Mouse (Mus musculus): Measurements from ENCODE around the gene Tnip2.

Gene Tnip2

DNA sequence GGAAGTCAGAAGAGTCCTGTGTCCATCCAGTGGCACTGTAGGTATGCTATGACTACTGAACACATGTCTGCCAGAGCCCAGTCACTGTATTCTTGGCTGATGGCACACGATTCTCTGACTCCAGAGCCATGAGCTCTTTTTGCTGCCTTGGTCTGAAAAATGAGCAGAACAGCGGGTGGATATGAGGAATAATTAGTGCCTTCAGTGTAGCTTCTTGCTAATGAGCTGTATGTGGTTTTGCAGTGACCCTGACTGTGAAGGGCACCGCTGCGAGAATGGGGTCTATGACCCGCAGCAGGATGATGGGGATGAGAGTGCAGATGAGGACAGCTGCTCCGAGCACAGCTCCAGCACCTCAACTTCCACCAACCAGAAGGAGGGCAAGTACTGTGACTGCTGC, 52.0 kb downstream of the Tnip2 start:
- ATAC-seq (ENCODE audit: low TSS enrichment): no peak

DNA sequence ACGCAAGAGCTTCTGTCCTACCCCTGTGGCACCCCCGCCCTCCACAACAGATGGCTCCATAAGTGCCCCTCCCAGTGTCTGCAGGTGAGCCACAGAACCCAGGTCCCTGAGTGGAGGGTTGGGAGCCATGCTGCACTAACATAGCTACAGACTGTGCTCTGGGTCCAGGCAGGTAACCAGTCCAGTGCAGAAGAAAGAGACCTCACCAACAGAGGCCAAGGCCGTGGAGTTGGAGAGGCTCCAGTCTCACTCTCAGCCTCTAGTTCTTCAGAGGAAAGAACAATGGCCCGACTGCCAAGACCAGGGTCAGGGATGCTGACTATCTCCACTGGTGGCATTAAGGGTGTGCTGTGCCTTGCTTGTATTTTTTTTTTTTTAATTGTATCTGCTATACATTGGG, 52.5 kb downstream of the Tnip2 start:
- ATAC-seq (ENCODE audit: low TSS enrichment): no peak

DNA sequence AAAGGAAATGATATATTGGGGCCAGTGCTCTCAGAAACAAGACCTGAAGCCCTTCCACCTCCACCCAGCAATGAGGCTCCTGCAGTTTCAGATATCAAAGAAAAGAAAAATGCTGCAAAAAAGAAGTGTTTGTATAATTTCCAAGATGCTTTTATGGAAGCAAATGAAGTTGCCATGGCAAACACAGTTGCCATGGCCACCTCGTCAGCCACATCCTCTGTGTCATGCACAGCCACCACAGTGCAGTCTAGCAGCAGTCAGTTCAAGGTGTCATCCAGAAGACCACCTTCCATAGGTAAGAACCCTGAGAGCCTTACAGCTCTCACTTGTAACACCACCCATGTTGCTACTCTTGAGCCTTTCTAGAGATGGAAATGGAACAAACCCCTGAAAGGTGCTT, 54.8 kb downstream of the Tnip2 start:
- ATAC-seq (ENCODE audit: low TSS enrichment): 0 out of 2 replicates have a peak, but pooled peaks have one; percentile 16

DNA sequence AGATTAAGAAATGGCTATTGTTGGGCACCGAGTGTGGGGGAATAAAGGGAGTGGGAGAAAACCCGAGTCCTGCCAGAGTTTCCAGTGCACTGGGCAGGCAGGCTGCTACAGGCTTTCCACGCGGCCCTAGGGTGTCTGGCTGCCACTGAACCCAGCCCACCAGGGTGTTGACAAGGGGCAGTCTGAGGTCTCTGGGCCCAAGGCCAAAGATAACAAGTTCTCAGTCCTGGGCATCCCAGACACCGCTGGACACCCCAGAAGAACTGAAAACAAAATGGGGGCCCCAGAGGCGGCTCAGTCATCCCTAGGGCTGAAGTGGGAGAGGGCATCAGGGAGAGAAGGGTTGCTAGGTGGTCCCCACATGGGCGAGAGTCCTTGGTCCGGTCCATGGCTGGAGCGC, 67.6 kb downstream of the Tnip2 start:
- no peak for ATAC-seq (ENCODE audit: low TSS enrichment)

All from frontal cortex, adult (tissue).